Mouse (Mus musculus): ENCODE measurements around the gene Ms4a15. TPM values are rescaled to one million over a fixed set of nuclear protein-coding genes. Genes with fewer than 3 reads are reported as not detected.
A peak's percentile ranks its signal among the peaks of the same experiment; 100 is the strongest.

Ms4a15 gene
- total and polyA plus RNA-seq, 3 experiments = not detected

GRCm38 (mm10) chr19:10952021-10952939, 40.8 kb downstream of the Ms4a15 start:
- Histone ChIP-seq H3K4me3 (ENCODE audit: control insufficient read depth in 1 of 2, insufficient read depth in 1 of 2, low read depth in 2 of 2, low read length in 2 of 2) (no peak overlapping the region), H3K9ac (ENCODE audit: control insufficient read depth, low read depth, low read length, poor library complexity, severe bottlenecking) (no peak overlapping the region), H3K27me3 (ENCODE audit: control insufficient read depth in 1 of 2, insufficient read depth in 2 of 2, low read length in 2 of 2) (peaks cover 5 to 8% of the 10 kb centered on the region in 2 experiments), H3K27ac (ENCODE audit: control insufficient read depth, low read depth, low read length) (no peak overlapping the region), H3K4me1 (ENCODE audit: control insufficient read depth in 1 of 2, insufficient read depth in 2 of 2, low read length in 2 of 2) (peaks cover 0 to 2% of the 10 kb centered on the region in 2 experiments; a peak in 1 of 4 replicates), H3K9me3 (replicated peaks; ENCODE audit: insufficient read depth, low read length) (no peaks in the 10 kb centered on the region), H3K79me2 (ENCODE audit: control insufficient read depth, insufficient read depth, low read length, poor library complexity) (peaks cover 17% of the 10 kb centered on the region), H3K36me3 (ENCODE audit: control insufficient read depth in 1 of 2, insufficient read depth in 2 of 2, low read length in 2 of 2) (peaks cover 0 to 5% of the 10 kb centered on the region in 2 experiments; a peak in 2 of 4 replicates)
- TF ChIP-seq JUND (IDR thresholded peaks at IDR 0.05; ENCODE audit: low read depth, low read length) = no peak
- TF ChIP-seq KAT2A (conservative IDR thresholded peaks at IDR 0.05; ENCODE audit: low read depth, low read length) = no peak
- no peak for TF ChIP-seq GATA1 (IDR thresholded peaks at IDR 0.05; ENCODE audit: low read depth, low read length)
- no peak for TF ChIP-seq USF1 (IDR thresholded peaks at IDR 0.05; ENCODE audit: low read depth, low read length)
- TF ChIP-seq RAD21 (IDR thresholded peaks at IDR 0.05; ENCODE audit: low read depth, low read length) = no peak
- TF ChIP-seq ZNF384 (IDR thresholded peaks at IDR 0.05; ENCODE audit: low read depth, low read length) = no peak
- no peak for TF ChIP-seq POLR2AphosphoS5 (IDR thresholded peaks at IDR 0.05; ENCODE audit: borderline replicate concordance, low read depth, low read length)
- TF ChIP-seq MAX (IDR thresholded peaks at IDR 0.05; ENCODE audit: low read length) = no peak
- no peak for TF ChIP-seq USF2 (IDR thresholded peaks at IDR 0.05; ENCODE audit: borderline replicate concordance in 1 of 2, insufficient read depth in 1 of 2, low read depth in 1 of 2, low read length in 2 of 2)
- no peak for TF ChIP-seq CTCF (IDR thresholded peaks at IDR 0.05 in 2 of 3, conservative IDR thresholded peaks at IDR 0.05 in 1 of 3; ENCODE audit: control insufficient read depth in 1 of 3, insufficient read depth in 1 of 3, low read depth in 2 of 3, low read length in 3 of 3, poor library complexity in 1 of 3, severe bottlenecking in 1 of 3)
- TF ChIP-seq ZKSCAN1 (IDR thresholded peaks at IDR 0.05; ENCODE audit: low read depth, low read length) = no peak
- no peak for TF ChIP-seq NELFE (IDR thresholded peaks at IDR 0.05; ENCODE audit: low read depth, low read length)
- TF ChIP-seq MYC (IDR thresholded peaks at IDR 0.05; ENCODE audit: low read depth, low read length) = no peak
- TF ChIP-seq E2F4 (IDR thresholded peaks at IDR 0.05; ENCODE audit: borderline replicate concordance, low read depth, low read length) = no peak
- TF ChIP-seq CHD1 (IDR thresholded peaks at IDR 0.05; ENCODE audit: low read depth, low read length) = no peak
- DNase-seq (ENCODE audit: low read depth, low spot score) = no peak

GRCm38 (mm10) chr19:10949558-10949957, 43.5 kb downstream of the Ms4a15 start:
- H3K4me1 ChIP-seq (ENCODE audit: control insufficient read depth in 1 of 2, insufficient read depth in 2 of 2, low read length in 2 of 2) = peaks cover 0 to 13% of the 10 kb centered on the region in 2 experiments; a peak in 2 of 4 replicates
- peaks cover 3 to 5% of the 10 kb centered on the region in 2 experiments; a peak in 2 of 4 replicates for H3K27me3 ChIP-seq (ENCODE audit: control insufficient read depth in 1 of 2, insufficient read depth in 2 of 2, low read length in 2 of 2)
- H3K27ac ChIP-seq (ENCODE audit: control insufficient read depth, low read depth, low read length) = peak overlapping the region; percentile 85
- peaks cover 0 to 18% of the 10 kb centered on the region in 2 experiments; a peak in 2 of 4 replicates for H3K36me3 ChIP-seq (ENCODE audit: control insufficient read depth in 1 of 2, insufficient read depth in 2 of 2, low read length in 2 of 2)
- peaks cover 34% of the 10 kb centered on the region for H3K79me2 ChIP-seq (ENCODE audit: control insufficient read depth, insufficient read depth, low read length, poor library complexity)
- H3K9me3 ChIP-seq (replicated peaks; ENCODE audit: insufficient read depth, low read length) = no peaks in the 10 kb centered on the region
- DNase-seq (ENCODE audit: low read depth, low spot score) = peak; percentile 65
- peak in 1 of 2 experiments; percentile 20; a peak in 1 of 4 replicates for TF ChIP-seq EP300 (IDR thresholded peaks at IDR 0.05; ENCODE audit: low read depth in 1 of 2, low read length in 2 of 2)
- no peak for TF ChIP-seq TAL1 (IDR thresholded peaks at IDR 0.05; ENCODE audit: low read length)
- TF ChIP-seq POLR2A (IDR thresholded peaks at IDR 0.05; ENCODE audit: control insufficient read depth in 1 of 2, insufficient read depth in 1 of 2, low read depth in 1 of 2, low read length in 2 of 2, poor library complexity in 1 of 2) = 0 out of 4 replicates have a peak, but pooled peaks of 1 of the 2 experiments have one; percentile 7
- TF ChIP-seq HCFC1 (IDR thresholded peaks at IDR 0.05; ENCODE audit: low read depth, low read length) = no peak
- no peak for TF ChIP-seq MYC (IDR thresholded peaks at IDR 0.05; ENCODE audit: low read depth, low read length)
- 0 out of 2 replicates have a peak, but pooled peaks have one; percentile 3 for TF ChIP-seq ZNF384 (IDR thresholded peaks at IDR 0.05; ENCODE audit: low read depth, low read length)
- H3K4me3 ChIP-seq (ENCODE audit: control insufficient read depth in 1 of 2, insufficient read depth in 1 of 2, low read depth in 2 of 2, low read length in 2 of 2) = peak overlapping the region; percentile 65 to 95
- peak overlapping the region; percentile 80 for H3K9ac ChIP-seq (ENCODE audit: control insufficient read depth, low read depth, low read length, poor library complexity, severe bottlenecking)
